Mouse (Mus musculus) forebrain, embryonic 10.5 days (tissue): ENCODE results near the gene Tstd2. TPM values are rescaled to one million over a fixed set of nuclear protein-coding genes. Genes with fewer than 3 reads are reported as not detected.
A peak's percentile ranks its signal among the peaks of the same experiment; 100 is the strongest.

ENCODE experiments used
- DNase-seq: peaks from one replicate; pipeline ENCODE4 v3.0.0-alpha.2; 2017; ENCODE audit warnings: low spot score; ENCODE audit errors: extremely low spot score
- H3K27ac ChIP-seq: fragments of 300-500 bp; sonication (generic); 2 replicates; pipeline ENCODE4 v1.5.1; 2016; ENCODE audit warnings: mild to moderate bottlenecking
- H3K27me3 ChIP-seq: fragments of 300-500 bp; sonication (generic); 2 replicates; pipeline ENCODE4 v1.6.1; 2016; ENCODE audit warnings: mild to moderate bottlenecking; ENCODE audit not compliant: poor library complexity, severe bottlenecking
- H3K36me3 ChIP-seq: fragments of 300-500 bp; sonication (generic); replicated peaks from 2 replicates; pipeline ENCODE4 v1.6.1; 2016; ENCODE audit warnings: mild to moderate bottlenecking, moderate library complexity
- H3K4me1 ChIP-seq: fragments of 300-500 bp; sonication (generic); 2 replicates; pipeline ENCODE4 v1.6.1; 2016
- H3K4me3 ChIP-seq: fragments of 300-500 bp; sonication (generic); 2 replicates; pipeline ENCODE4 v1.5.1; 2016; ENCODE audit warnings: mild to moderate bottlenecking, moderate library complexity
- H3K9me3 ChIP-seq: fragments of 300-500 bp; sonication (generic); 2 replicates; pipeline ENCODE4 v1.6.1; 2016; ENCODE audit warnings: mild to moderate bottlenecking, moderate library complexity
- WGBS: fragments of 180-500 bp; shearing (Covaris S2); methylation state at CpG from one replicate; pipeline ENCODE4 v1.1.7; 2016; 5-methylcytosine and 5-hydroxymethylcytosine counted together
- polyA plus RNA-seq: library from polyadenylated mRNA; unstranded; fragments of >200 nt; fragmentation: Nextera tagmentation; extraction: Ambion mirVana; gene quantifications from 2 replicates; pipeline ENCODE4 v1.2.1, GENCODE M21; 2016

Gene Tstd2
- polyA plus RNA-seq, 1 experiment from 2014 or later: 67.4 TPM

- DNase-seq: no peak
- no peaks in the 10 kb centered on the region for H3K9me3 ChIP-seq
- no peaks in the 10 kb centered on the region for H3K27me3 ChIP-seq
- no peak overlapping the region for H3K4me3 ChIP-seq
- 90% methylated on average over 10 of the region's 10 CpGs for WGBS
- H3K36me3 ChIP-seq: peaks cover 87% of the 10 kb centered on the region
- no peak overlapping the region for H3K27ac ChIP-seq
- H3K4me1 ChIP-seq: no peaks in the 10 kb centered on the region
These were observed 21.8 kb downstream of the Tstd2 start for GRCm38 (mm10) chr4:46116544-46117175.

GRCm38 (mm10) chr4:46115308-46115707 lies 23.2 kb downstream of the Tstd2 start:
- Histone ChIP-seq H3K27me3 (no peaks in the 10 kb centered on the region), H3K4me1 (no peaks in the 10 kb centered on the region), H3K4me3 (no peak overlapping the region), H3K9me3 (no peaks in the 10 kb centered on the region), H3K36me3 (peaks cover 73% of the 10 kb centered on the region), H3K27ac (no peak overlapping the region)
- no peak for DNase-seq
- 84% methylated on average over 1 of the region's 1 CpGs for WGBS

- 77% methylated on average over 3 of the region's 3 CpGs for WGBS
- no peak overlapping the region for H3K27ac ChIP-seq
- DNase-seq: no peak
- H3K4me3 ChIP-seq: no peak overlapping the region
- H3K36me3 ChIP-seq: peaks cover 34% of the 10 kb centered on the region
- H3K27me3 ChIP-seq: no peaks in the 10 kb centered on the region
- H3K4me1 ChIP-seq: no peaks in the 10 kb centered on the region
- no peaks in the 10 kb centered on the region for H3K9me3 ChIP-seq
These were observed 27.1 kb downstream of the Tstd2 start for GRCm38 (mm10) chr4:46111361-46111760.

GRCm38 (mm10) chr4:46110084-46110483 lies 28.4 kb downstream of the Tstd2 start:
- no peaks in the 10 kb centered on the region for H3K9me3 ChIP-seq
- H3K4me3 ChIP-seq: no peak overlapping the region
- H3K27me3 ChIP-seq: no peaks in the 10 kb centered on the region
- no peak overlapping the region for H3K27ac ChIP-seq
- 91% methylated on average over 8 of the region's 8 CpGs for WGBS
- H3K36me3 ChIP-seq: peaks cover 21% of the 10 kb centered on the region
- no peak for DNase-seq
- no peaks in the 10 kb centered on the region for H3K4me1 ChIP-seq

- no peak for DNase-seq
- H3K27ac ChIP-seq: no peak overlapping the region
- 94% methylated on average over 10 of the region's 10 CpGs for WGBS
These were observed 36.3 kb downstream of the Tstd2 start for GRCm38 (mm10) chr4:46102078-46102769.

GRCm38 (mm10) chr4:46101211-46101711 lies 37.2 kb downstream of the Tstd2 start:
- Histone ChIP-seq H3K27me3 (no peaks in the 10 kb centered on the region), H3K4me3 (no peak overlapping the region), H3K4me1 (peaks cover 15% of the 10 kb centered on the region), H3K9me3 (no peaks in the 10 kb centered on the region), H3K36me3 (no peaks in the 10 kb centered on the region), H3K27ac (peak overlapping the region; percentile 69; the same call in 1 of the 2 replicates)
- no peak for DNase-seq
- 67% methylated on average over 14 of the region's 14 CpGs for WGBS

More at GRCm38 (mm10) chr4:46102078-46102769, 36.3 kb downstream of the Tstd2 start:
- Histone ChIP-seq H3K27me3 (no peaks in the 10 kb centered on the region), H3K4me3 (no peak overlapping the region), H3K36me3 (no peaks in the 10 kb centered on the region), H3K4me1 (peaks cover 15% of the 10 kb centered on the region), H3K9me3 (no peaks in the 10 kb centered on the region)

GRCm38 (mm10) chr4:46100539-46100938 lies 38.0 kb downstream of the Tstd2 start:
- Histone ChIP-seq H3K27ac (peak overlapping the region; percentile 69; the same call in 1 of the 2 replicates), H3K36me3 (no peaks in the 10 kb centered on the region), H3K9me3 (no peaks in the 10 kb centered on the region), H3K4me3 (no peak overlapping the region), H3K27me3 (no peaks in the 10 kb centered on the region), H3K4me1 (peaks cover 16% of the 10 kb centered on the region)
- DNase-seq: no peak
- WGBS: 79% methylated on average over 7 of the region's 7 CpGs

- WGBS: 83% methylated on average over 9 of the region's 9 CpGs
- DNase-seq: no peak
- peaks cover 20% of the 10 kb centered on the region for H3K4me1 ChIP-seq
These were observed 39.4 kb downstream of the Tstd2 start for GRCm38 (mm10) chr4:46099132-46099531.

GRCm38 (mm10) chr4:46097591-46097990 lies 40.9 kb downstream of the Tstd2 start:
- DNase-seq: no peak
- 92% methylated on average over 2 of the region's 2 CpGs for WGBS
- no peak overlapping the region for H3K4me3 ChIP-seq
- H3K27ac ChIP-seq: no peak overlapping the region
- no peaks in the 10 kb centered on the region for H3K36me3 ChIP-seq
- H3K27me3 ChIP-seq: no peaks in the 10 kb centered on the region
- no peaks in the 10 kb centered on the region for H3K9me3 ChIP-seq
- peaks cover 34% of the 10 kb centered on the region for H3K4me1 ChIP-seq

More at GRCm38 (mm10) chr4:46099132-46099531, 39.4 kb downstream of the Tstd2 start:
- no peak overlapping the region for H3K27ac ChIP-seq
- no peaks in the 10 kb centered on the region for H3K36me3 ChIP-seq
- H3K27me3 ChIP-seq: no peaks in the 10 kb centered on the region
- no peak overlapping the region for H3K4me3 ChIP-seq
- H3K9me3 ChIP-seq: no peaks in the 10 kb centered on the region

GRCm38 (mm10) chr4:46096546-46096945 lies 41.9 kb downstream of the Tstd2 start:
- H3K9me3 ChIP-seq: no peaks in the 10 kb centered on the region
- H3K4me3 ChIP-seq: no peak overlapping the region
- no peak for DNase-seq
- peaks cover 39% of the 10 kb centered on the region for H3K4me1 ChIP-seq
- H3K27me3 ChIP-seq: no peaks in the 10 kb centered on the region
- 93% methylated on average over 7 of the region's 7 CpGs for WGBS
- H3K27ac ChIP-seq: no peak overlapping the region
- H3K36me3 ChIP-seq: no peaks in the 10 kb centered on the region

- H3K4me3 ChIP-seq: no peak overlapping the region
- H3K27me3 ChIP-seq: no peaks in the 10 kb centered on the region
- peaks cover 32% of the 10 kb centered on the region for H3K4me1 ChIP-seq
- no peaks in the 10 kb centered on the region for H3K9me3 ChIP-seq
- H3K36me3 ChIP-seq: no peaks in the 10 kb centered on the region
- 91% methylated on average over 3 of the region's 3 CpGs for WGBS
- no peak overlapping the region for H3K27ac ChIP-seq
- no peak for DNase-seq
These were observed 42.7 kb downstream of the Tstd2 start for GRCm38 (mm10) chr4:46095826-46096159.

- Histone ChIP-seq H3K4me1 (peaks cover 26% of the 10 kb centered on the region), H3K27me3 (no peaks in the 10 kb centered on the region), H3K36me3 (no peaks in the 10 kb centered on the region), H3K4me3 (no peak overlapping the region), H3K27ac (no peak overlapping the region), H3K9me3 (no peaks in the 10 kb centered on the region)
- WGBS: 78% methylated on average over 15 of the region's 15 CpGs
- no peak for DNase-seq
These were observed 43.3 kb downstream of the Tstd2 start for GRCm38 (mm10) chr4:46094916-46095825.
